Mouse (Mus musculus) adrenal gland, postnatal 4 days (tissue): ENCODE results near the gene Krtap26-1. TPM values are rescaled to one million over a fixed set of nuclear protein-coding genes. Genes with fewer than 3 reads are reported as not detected.

Source experiments
- DNase-seq, 2 experiments: peaks; one replicate each; pipeline ENCODE4 v3.0.0; 2021 to 2022; ENCODE audit warnings: low spot score in 2 of 2, mixed read lengths in 2 of 2
- long read RNA-seq, 2 experiments: library from polyadenylated mRNA; stranded (forward); transcript quantifications; one replicate each; pipeline ENCODE4 v2.0.0; 2021
- total RNA-seq, 2 experiments: library from RNA; stranded (reverse); gene quantifications; 2 replicates each; pipeline ENCODE4 v1.2.3; 2021

The Krtap26-1 gene
- total RNA-seq: not detected
- long read RNA-seq, experiment 1: 0 reads
- long read RNA-seq, experiment 2: 0 reads

DNA sequence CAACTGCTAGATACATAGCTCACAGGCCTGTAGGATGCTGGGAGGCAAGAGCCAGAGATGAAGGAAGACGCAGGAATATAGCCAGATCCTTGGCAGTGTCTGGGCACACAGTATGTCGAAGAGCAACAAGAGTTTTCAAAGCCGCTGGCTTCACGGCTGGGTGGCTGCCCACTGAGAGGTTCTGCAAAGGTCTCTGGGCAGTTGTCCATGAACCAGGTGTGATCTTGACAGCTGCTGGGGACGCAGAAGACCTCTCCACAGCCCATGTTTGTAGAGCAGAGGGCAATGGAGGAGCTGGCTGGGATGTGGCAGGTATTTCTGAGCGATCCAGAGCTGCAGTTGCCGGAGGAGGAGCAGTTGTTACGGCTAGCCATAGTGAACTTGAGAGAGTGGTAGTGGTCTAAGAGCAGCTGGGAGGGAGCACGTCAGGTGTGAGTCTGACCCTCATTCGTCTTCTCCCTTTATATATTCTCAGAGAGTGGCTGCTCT is at the start of gene Krtap26-1:
Gene Krtap26-1, minus strand, starts transcription at position 439 of the 489 bp plus-strand sequence.
- DNase-seq: no peak

DNA sequence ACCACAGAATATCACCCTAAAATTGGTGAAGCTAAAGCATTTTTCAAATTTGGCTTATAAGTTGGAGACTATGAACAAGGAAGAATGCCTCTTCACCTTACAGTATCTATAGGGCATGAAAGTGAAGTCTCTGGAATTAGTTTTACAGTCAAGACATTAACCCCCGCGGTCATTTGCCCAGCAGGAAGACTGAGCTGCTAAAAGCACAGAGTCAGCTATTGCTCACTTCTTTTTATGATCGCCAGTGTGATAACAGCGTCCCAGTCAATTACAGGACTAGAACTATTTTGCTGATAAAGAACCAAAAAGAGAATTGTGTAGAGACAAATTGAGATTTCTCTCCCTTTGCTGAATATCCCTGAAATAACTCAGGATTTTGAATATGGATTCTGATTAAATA is 48.7 kb upstream of the Krtap26-1 start:
- DNase-seq: no peak

DNA sequence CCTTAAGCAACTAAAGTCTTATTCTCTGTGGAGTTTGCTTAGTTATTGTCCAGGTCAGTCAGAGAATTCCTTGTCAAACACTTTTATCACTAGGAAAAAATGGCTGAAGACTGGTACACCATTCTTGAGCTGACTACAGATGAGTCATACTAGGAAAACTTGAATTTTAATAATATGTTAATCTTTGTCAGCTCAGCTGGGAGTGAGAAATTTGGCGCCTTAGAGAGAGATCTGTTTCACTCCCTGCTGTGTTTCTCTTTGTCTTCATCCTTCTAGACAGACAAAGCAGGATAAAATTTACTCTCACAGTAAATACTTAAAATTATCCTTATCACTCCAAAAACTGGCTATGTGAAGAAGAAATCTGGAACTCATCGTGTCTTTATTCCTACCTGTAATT is 33.7 kb upstream of the Krtap26-1 start:
- DNase-seq: no peak

DNA sequence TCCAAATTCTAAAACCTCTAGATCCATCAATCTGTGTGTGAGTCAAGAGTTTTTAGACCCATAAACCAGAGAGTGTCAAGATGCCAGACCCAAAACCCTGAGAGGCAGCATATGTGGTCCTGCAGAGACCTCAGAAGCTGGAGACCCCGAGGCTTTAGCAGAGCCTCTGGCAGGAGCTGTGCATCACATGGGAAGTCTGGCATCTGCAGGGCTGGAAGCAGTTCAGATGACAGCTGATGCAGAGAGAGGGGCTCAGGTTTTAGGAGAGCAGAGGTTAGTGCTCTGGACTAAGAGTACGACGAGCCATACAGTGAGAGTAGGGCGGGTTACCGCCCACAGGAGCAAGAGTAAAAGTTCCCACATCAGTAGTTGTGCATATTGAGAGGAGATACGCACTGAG is 31.5 kb upstream of the Krtap26-1 start:
- DNase-seq: no peak

DNA sequence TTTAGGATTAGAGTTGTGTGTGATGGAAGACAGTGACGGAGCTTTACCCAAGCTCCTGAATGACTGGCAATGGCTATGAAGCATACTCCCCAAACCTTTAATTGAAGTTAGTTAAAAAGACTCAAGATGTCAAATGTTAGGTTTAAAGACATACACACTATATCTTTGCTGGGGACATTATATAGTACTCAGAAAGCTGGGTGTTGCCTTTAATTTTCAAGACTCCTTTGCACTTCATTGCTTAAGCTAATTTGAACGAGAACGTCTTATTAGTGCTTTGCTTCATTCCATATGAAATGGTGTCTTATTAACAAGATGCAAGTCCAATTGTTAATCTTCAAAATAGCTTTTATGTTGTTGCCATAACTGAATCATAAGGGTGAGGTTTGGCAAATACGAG is 24.0 kb upstream of the Krtap26-1 start, which contains the start of gene Krtap27-1:
Gene Krtap27-1, minus strand, starts transcription at position 101 of the 400 bp plus-strand sequence.
- DNase-seq: no peak

DNA sequence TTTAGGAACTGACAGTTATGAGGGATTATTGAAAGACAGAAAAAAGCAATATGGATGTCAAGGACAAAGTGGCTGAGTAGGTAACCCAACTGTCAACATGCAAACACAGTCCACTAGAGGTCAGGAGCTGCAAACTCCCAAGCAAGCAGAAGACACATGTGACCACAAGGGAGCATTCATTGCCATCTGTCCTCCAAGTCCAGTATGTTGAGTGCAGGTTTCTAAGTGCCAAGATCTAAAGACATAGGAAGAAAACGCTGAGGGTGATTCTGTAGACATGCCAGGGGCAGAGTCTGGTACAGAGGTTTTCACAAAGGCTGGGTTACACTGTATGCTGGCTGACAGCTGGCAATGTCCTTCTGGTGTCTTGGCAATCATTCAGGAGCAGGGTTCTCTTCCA is 9.8 kb upstream of the Krtap26-1 start:
- DNase-seq: no peak

DNA sequence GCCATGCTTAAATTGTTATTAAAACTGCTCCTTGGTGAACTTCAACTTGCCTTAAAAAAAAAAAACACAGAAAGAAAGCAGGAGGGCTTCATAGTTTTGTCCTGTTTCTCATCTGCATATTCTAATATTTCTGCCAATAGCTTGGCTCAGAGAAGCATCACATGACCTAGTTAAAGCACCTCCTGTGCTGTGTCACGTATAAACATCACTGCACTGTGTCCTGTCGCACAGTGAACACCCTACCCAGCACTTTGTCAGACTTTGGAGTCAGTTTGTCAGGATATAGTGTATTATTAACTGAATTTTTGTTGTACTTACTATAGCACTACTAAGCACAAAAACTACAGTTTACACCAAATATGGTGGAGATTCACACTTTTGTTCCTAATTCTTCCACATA is 4.4 kb upstream of the Krtap26-1 start:
- DNase-seq: no peak

- DNase-seq: no peak
Observed at GRCm38 (mm10) chr16:88651082-88651481, 3.5 kb upstream of the Krtap26-1 start.

DNA sequence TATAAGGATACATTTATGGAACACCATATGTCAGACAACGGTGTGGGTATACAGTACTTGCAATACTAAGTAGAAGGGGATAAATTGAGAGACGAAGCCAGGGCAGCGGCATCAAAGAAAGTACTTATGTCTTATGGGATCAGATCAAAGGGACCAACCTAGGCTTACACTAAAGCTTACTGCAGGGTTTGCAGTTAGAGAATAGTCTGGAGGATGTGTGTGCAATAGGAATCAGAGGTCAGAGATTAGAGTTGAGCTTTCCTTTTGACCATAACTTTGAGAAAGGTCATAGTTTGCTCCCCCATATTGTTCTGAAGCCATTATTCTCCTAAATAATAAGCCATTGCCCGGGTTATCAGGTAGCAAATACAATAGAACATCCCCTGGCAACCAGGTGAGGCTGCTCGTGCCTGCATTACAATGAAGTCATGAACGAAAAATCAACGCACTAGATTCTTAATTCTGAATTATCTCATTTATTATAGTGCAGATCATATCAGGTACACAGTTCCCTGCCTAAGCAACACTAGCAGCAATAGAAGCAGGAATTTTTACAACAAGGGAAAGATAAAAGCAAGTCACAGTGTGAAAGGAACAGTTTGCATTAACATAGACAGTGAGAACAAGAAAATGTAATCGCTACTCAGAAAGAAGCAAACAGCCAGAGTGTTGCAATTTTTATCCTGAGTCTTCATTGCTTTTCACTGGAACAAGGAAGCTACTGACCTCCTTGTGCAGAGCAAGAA is 1.1 kb downstream of the Krtap26-1 start:
- DNase-seq: no peak

GRCm38 (mm10) chr16:88640053-88640452 is 7.5 kb downstream of the Krtap26-1 start:
- DNase-seq: no peak

GRCm38 (mm10) chr16:88635142-88635541 is 12.5 kb downstream of the Krtap26-1 start:
- DNase-seq: no peak

DNA sequence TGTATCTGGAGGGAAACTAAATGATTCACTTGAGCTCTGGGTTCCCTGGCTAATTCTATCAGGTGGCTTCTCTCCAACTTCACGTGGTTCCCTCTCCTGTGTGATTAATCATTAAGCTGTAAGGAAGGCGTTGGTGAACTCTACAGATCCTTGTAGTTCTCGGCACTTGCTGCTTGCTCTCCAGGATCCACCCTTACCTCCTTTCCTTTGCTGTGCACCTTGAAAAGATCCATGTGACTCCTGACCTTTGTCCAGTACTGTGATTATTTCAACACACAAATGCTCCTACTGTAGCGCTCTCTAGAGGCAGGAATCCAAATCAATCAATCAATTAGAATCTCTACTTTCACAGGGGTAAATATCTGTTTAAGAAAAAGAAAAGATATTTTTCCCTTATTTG is 16.1 kb downstream of the Krtap26-1 start:
- DNase-seq: no peak

DNA sequence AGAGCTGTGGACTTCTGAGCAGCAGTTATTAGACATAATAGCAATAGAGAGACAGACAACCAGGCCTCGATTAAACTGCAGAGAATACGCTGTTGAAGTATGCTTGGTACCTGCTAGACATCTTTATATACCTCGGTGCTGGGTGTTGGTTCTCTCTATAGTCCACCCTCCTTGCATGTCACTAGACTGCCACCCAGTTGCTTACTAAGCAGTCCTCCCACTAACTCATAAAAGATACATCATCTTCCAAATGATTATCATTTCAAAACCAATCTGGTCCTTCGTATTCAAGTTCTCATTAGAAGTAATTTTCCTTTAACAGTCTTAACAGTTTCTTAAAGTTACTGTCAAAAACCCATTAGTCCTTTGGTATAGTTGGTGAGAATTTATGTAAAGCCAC is 20.0 kb downstream of the Krtap26-1 start, which contains the start of gene 2310079G19Rik:
Gene 2310079G19Rik, minus strand, starts transcription at position 101 of the 400 bp plus-strand sequence.
- no peak for DNase-seq

DNA sequence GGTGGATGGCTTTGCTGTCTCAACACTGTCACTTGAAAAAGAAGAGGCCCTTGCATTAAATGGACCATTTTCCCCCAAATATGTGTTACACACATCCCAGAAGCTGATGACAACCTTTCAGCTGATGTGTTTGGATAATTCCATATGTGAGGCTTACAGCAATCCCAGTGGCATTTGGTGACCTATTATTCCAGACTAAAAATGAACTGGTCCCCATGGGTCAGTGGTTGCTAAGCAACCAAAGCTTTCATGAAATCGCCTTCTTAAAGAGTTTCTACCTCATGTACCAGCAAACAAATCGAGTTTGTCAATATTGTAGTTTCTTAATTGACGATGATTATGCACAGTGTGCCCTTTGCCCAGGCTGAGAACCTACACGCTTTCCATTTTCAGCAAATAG is 34.9 kb downstream of the Krtap26-1 start:
- no peak for DNase-seq

DNA sequence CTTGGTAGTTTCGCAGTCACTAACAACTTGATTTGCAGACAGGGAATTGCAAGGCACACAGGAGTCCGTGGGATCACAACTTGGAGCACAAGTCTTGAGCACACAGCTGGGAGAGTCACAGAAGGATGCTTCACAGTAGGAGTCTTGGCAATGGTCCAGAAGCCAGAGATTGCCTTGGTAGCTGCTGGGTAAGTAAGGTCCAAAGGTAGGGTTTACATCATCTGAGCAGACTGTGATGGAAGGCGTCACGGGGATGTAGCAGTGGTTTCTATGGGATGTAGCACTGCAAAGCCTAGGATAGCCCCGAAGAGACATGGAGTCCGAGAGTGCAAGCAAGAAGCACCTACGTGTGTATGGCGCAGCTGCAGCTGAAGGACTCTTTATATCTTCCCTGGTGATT is 35.7 kb downstream of the Krtap26-1 start, which contains the start of gene Krtap24-1:
Gene Krtap24-1, minus strand, starts transcription at position 358 of the 400 bp plus-strand sequence.
- DNase-seq: no peak

DNA sequence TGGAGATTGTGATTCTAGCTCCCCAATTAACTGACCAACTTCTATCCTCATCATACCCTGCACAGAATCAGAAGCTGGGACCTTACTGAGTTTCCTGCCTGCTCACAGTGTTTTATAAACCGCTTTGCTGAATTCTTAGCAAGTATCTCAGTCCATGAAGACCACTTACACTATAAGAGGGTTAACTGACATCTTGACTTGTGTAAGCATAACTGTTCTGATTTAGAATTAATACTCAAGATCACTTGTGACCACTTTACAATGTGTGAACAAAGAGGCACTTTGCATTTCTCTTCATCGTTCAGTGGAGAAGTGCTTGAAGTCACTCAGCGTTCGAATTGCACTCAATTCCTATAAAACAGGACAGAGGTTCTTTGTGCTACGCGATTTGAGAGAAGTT is 43.0 kb downstream of the Krtap26-1 start:
- no peak for DNase-seq

GRCm38 (mm10) chr16:88602464-88602863 is 45.1 kb downstream of the Krtap26-1 start:
- no peak for DNase-seq

GRCm38 (mm10) chr16:88600303-88600702 is 47.3 kb downstream of the Krtap26-1 start:
- no peak for DNase-seq

GRCm38 (mm10) chr16:88599504-88600237 is 47.9 kb downstream of the Krtap26-1 start:
- no peak for DNase-seq
